Mouse (Mus musculus): ENCODE data around the gene Zfp446.

- TF ChIP-seq POLR2A (IDR thresholded peaks at IDR 0.05; ENCODE audit: low read depth, low read length) = no peak
- peak in 1 of 2 experiments; percentile 58; a peak in 2 of 4 replicates for TF ChIP-seq CTCF (conservative IDR thresholded peaks at IDR 0.05 in 1 of 2, IDR thresholded peaks at IDR 0.05 in 1 of 2; ENCODE audit: low read depth in 2 of 2, low read length in 2 of 2)
- TF ChIP-seq JUND (conservative IDR thresholded peaks at IDR 0.05; ENCODE audit: low read depth, low read length) = no peak
- no peak for TF ChIP-seq SIN3A (IDR thresholded peaks at IDR 0.05; ENCODE audit: low read length)
- no peak for TF ChIP-seq HCFC1 (IDR thresholded peaks at IDR 0.05; ENCODE audit: low read depth, low read length)
- TF ChIP-seq USF1 (IDR thresholded peaks at IDR 0.05; ENCODE audit: low read depth, low read length) = no peak
- TF ChIP-seq EP300 (IDR thresholded peaks at IDR 0.05; ENCODE audit: low read length) = no peak
- no peak for TF ChIP-seq MAX (IDR thresholded peaks at IDR 0.05; ENCODE audit: low read length)
- TF ChIP-seq TCF12 (IDR thresholded peaks at IDR 0.05; ENCODE audit: low read depth, low read length) = no peak
- TF ChIP-seq MAFK (IDR thresholded peaks at IDR 0.05; ENCODE audit: insufficient replicate concordance, low read length) = no peak
- no peak for TF ChIP-seq MYC (IDR thresholded peaks at IDR 0.05; ENCODE audit: low read depth, low read length)
- no peak for TF ChIP-seq CHD2 (IDR thresholded peaks at IDR 0.05; ENCODE audit: low read length)
- TF ChIP-seq CHD1 (IDR thresholded peaks at IDR 0.05; ENCODE audit: low read depth, low read length) = no peak
Measured at GRCm38 (mm10) chr7:13031069-13031468, 53.4 kb downstream of the Zfp446 start.

Data from CH12.LX (cell line).